25 mouse cellular contexts compared by ENCODE assay signal in the genomic region with DNA sequence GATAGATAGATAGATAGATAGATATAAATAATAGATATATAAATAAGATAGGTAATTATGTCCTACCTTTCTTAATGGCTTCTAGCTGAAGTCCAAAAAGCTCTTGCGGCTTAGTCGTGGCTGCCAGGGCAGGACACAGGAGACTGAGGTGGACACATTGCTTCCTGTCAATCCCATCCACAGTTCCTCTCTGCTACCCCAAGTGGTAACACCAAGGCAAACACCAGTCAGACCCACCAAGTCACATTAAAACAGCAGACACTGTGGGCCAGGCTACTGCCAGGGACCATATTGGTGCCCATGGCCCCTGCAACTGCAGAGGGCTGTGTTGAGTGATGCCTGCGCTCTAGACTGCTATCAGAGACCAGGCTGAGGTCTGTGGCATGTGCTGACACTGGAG.
DNase-seq lines count a peak whose midpoint lies in the region; ATAC-seq and TF ChIP-seq lines count a peak whose summit lies in the region.
"Had no signal": no experiment of that assay in that cellular context is flagged by ENCODE, and none has a peak within 500 bp of the region (broad histone marks: within the 10 kb centered on the region; RNA-seq: fewer than 3 reads in every experiment).

No protein-coding gene starts in this region.

- no peak for TF ChIP-seq EP300 in liver, postnatal 0 days (IDR thresholded peaks at IDR 0.05; ENCODE audit: low read depth)

- ATAC-seq in forebrain, embryonic 15.5 days (replicated peaks) = no peak
- ATAC-seq in forebrain, embryonic 13.5 days = no peak
- ATAC-seq in midbrain, embryonic 11.5 days (ENCODE audit: low FRiP score) = no peak
- no peak for ATAC-seq in liver, postnatal 0 days
- ATAC-seq: intestine, embryonic 16.5 days had no signal

- no peaks in the 10 kb centered on the region for H3K36me3 ChIP-seq in forebrain, embryonic 15.5 days
- H3K36me3 ChIP-seq in forebrain, embryonic 13.5 days (ENCODE audit: poor library complexity, severe bottlenecking) = no peaks in the 10 kb centered on the region
- H3K36me3 ChIP-seq in midbrain, embryonic 11.5 days (ENCODE audit: control insufficient read depth, insufficient read depth, low read length) = no peaks in the 10 kb centered on the region
- no peaks in the 10 kb centered on the region for H3K36me3 ChIP-seq in midbrain, embryonic 10.5 days
- H3K36me3 ChIP-seq in liver, postnatal 0 days (replicated peaks; ENCODE audit: insufficient read depth, low read length) = no peaks in the 10 kb centered on the region
- no peaks in the 10 kb centered on the region for H3K36me3 ChIP-seq in myocyte (ENCODE audit: control insufficient read depth, insufficient read depth)
- H3K36me3 ChIP-seq: embryonic facial prominence, embryonic 10.5 days; forebrain, embryonic 12.5 days; G1E; heart, embryonic 15.5 days; hindbrain, embryonic 12.5 days; lung, embryonic 15.5 days had no signal

- H3K4me1 ChIP-seq in forebrain, embryonic 15.5 days = peaks cover 44% of the 10 kb centered on the region
- H3K4me1 ChIP-seq in forebrain, embryonic 13.5 days = peaks cover 25% of the 10 kb centered on the region
- H3K4me1 ChIP-seq in midbrain, embryonic 11.5 days (ENCODE audit: control insufficient read depth, insufficient read depth, low read length) = no peaks in the 10 kb centered on the region
- peaks cover 10% of the 10 kb centered on the region for H3K4me1 ChIP-seq in midbrain, embryonic 10.5 days
- H3K4me1 ChIP-seq in liver, postnatal 0 days (ENCODE audit: insufficient read depth) = no peaks in the 10 kb centered on the region
- H3K4me1 ChIP-seq: embryonic facial prominence, embryonic 15.5 days; lung, embryonic 15.5 days had no signal

- TF ChIP-seq CTCF in liver, postnatal 0 days (IDR thresholded peaks at IDR 0.05; ENCODE audit: low read depth) = 0 out of 2 replicates have a peak, but pooled peaks have one; percentile 18

- peak; percentile 56 for DNase-seq in midbrain, embryonic 11.5 days (ENCODE audit: low spot score, missing footprints)
- DNase-seq in midbrain, embryonic 10.5 days (ENCODE audit: low spot score) = no peak
- DNase-seq in liver, postnatal 0 days = no peak
- no peak for DNase-seq in cerebellum, adult 8-10 months
- no peak for DNase-seq in gastrocnemius, adult 8-10 months (ENCODE audit: low spot score in 2 of 2)
- DNase-seq: adrenal gland, adult 8-10 months; cerebellum, adult 11 months; cerebellum, postnatal 14 days; gastrocnemius, postnatal 36 days; kidney, adult 8-10 months; kidney, postnatal 4 days; thymus, adult 2 months; thymus, postnatal 36 days had no signal

- H3K4me2 ChIP-seq in forebrain, embryonic 15.5 days (replicated peaks) = no peak overlapping the region
- no peak overlapping the region for H3K4me2 ChIP-seq in forebrain, embryonic 13.5 days
- no peak overlapping the region for H3K4me2 ChIP-seq in midbrain, embryonic 11.5 days
- peak overlapping the region; percentile 50 for H3K4me2 ChIP-seq in liver, postnatal 0 days (ENCODE audit: low read depth, low read length)
- no peak overlapping the region for H3K4me2 ChIP-seq in myocyte (ENCODE audit: low read depth)
- H3K4me2 ChIP-seq: embryonic facial prominence, embryonic 15.5 days; forebrain, embryonic 12.5 days; heart, embryonic 15.5 days; hindbrain, embryonic 12.5 days; lung, embryonic 15.5 days had no signal

- H3K27ac ChIP-seq in forebrain, embryonic 15.5 days (replicated peaks) = 0 out of 2 replicates have a peak overlapping the region, but pooled peaks have one; percentile 33
- no peak overlapping the region for H3K27ac ChIP-seq in forebrain, embryonic 13.5 days
- H3K27ac ChIP-seq in midbrain, embryonic 11.5 days (ENCODE audit: low read depth, low read length) = no peak overlapping the region
- H3K27ac ChIP-seq in midbrain, embryonic 10.5 days (replicated peaks) = no peak overlapping the region
- peak overlapping the region; percentile 18; the same call in 1 of the 2 replicates for H3K27ac ChIP-seq in liver, postnatal 0 days (ENCODE audit: low read depth)
- H3K27ac ChIP-seq: embryonic facial prominence, embryonic 10.5 days; embryonic facial prominence, embryonic 15.5 days; forebrain, embryonic 12.5 days; heart, embryonic 15.5 days; hindbrain, embryonic 12.5 days; kidney, postnatal 0 days; lung, embryonic 15.5 days had no signal

- no peaks in the 10 kb centered on the region for H3K9me3 ChIP-seq in forebrain, embryonic 15.5 days
- no peaks in the 10 kb centered on the region for H3K9me3 ChIP-seq in forebrain, embryonic 13.5 days (replicated peaks)
- H3K9me3 ChIP-seq in midbrain, embryonic 11.5 days (ENCODE audit: control insufficient read depth, low read length) = no peaks in the 10 kb centered on the region
- no peaks in the 10 kb centered on the region for H3K9me3 ChIP-seq in midbrain, embryonic 10.5 days (replicated peaks)
- no peaks in the 10 kb centered on the region for H3K9me3 ChIP-seq in liver, postnatal 0 days (ENCODE audit: low read length)
- H3K9me3 ChIP-seq: embryonic facial prominence, embryonic 10.5 days; embryonic facial prominence, embryonic 15.5 days; forebrain, embryonic 12.5 days; G1E; heart, embryonic 15.5 days; hindbrain, embryonic 12.5 days; lung, embryonic 15.5 days had no signal

- H3K79me2 ChIP-seq in myocyte (ENCODE audit: control insufficient read depth, insufficient read depth) = no peaks in the 10 kb centered on the region

- no peaks in the 10 kb centered on the region for H3K27me3 ChIP-seq in forebrain, embryonic 15.5 days
- H3K27me3 ChIP-seq in forebrain, embryonic 13.5 days = no peaks in the 10 kb centered on the region
- no peaks in the 10 kb centered on the region for H3K27me3 ChIP-seq in midbrain, embryonic 11.5 days (ENCODE audit: control insufficient read depth, insufficient read depth, low read length)
- no peaks in the 10 kb centered on the region for H3K27me3 ChIP-seq in midbrain, embryonic 10.5 days (ENCODE audit: low read depth, poor library complexity, severe bottlenecking)
- H3K27me3 ChIP-seq in liver, postnatal 0 days (ENCODE audit: insufficient read depth, low read length) = no peaks in the 10 kb centered on the region
- H3K27me3 ChIP-seq in myocyte (ENCODE audit: control insufficient read depth, insufficient read depth, insufficient read length) = no peaks in the 10 kb centered on the region
- H3K27me3 ChIP-seq: embryonic facial prominence, embryonic 15.5 days; forebrain, embryonic 12.5 days; heart, embryonic 15.5 days; hindbrain, embryonic 12.5 days; lung, embryonic 15.5 days had no signal

- H3ac ChIP-seq in myocyte (ENCODE audit: control insufficient read depth, insufficient read length) = no peak overlapping the region

- H3K9ac ChIP-seq in forebrain, embryonic 15.5 days (replicated peaks) = no peak overlapping the region
- no peak overlapping the region for H3K9ac ChIP-seq in forebrain, embryonic 13.5 days
- no peak overlapping the region for H3K9ac ChIP-seq in midbrain, embryonic 11.5 days (ENCODE audit: low read length)
- no peak overlapping the region for H3K9ac ChIP-seq in liver, postnatal 0 days (replicated peaks)
- H3K9ac ChIP-seq: embryonic facial prominence, embryonic 15.5 days; forebrain, embryonic 12.5 days; heart, embryonic 15.5 days; hindbrain, embryonic 12.5 days; lung, embryonic 15.5 days had no signal

- no peak for TF ChIP-seq POLR2A in myocyte (IDR thresholded peaks at IDR 0.05; ENCODE audit: insufficient read length, low read depth)

- no peak overlapping the region for H3K4me3 ChIP-seq in forebrain, embryonic 15.5 days
- no peak overlapping the region for H3K4me3 ChIP-seq in forebrain, embryonic 13.5 days
- H3K4me3 ChIP-seq in midbrain, embryonic 11.5 days (ENCODE audit: low read depth, low read length) = no peak overlapping the region
- H3K4me3 ChIP-seq in midbrain, embryonic 10.5 days = no peak overlapping the region
- H3K4me3 ChIP-seq in liver, postnatal 0 days (ENCODE audit: low read depth, low read length) = no peak overlapping the region
- no peak overlapping the region for H3K4me3 ChIP-seq in myocyte
- H3K4me3 ChIP-seq: embryonic facial prominence, embryonic 10.5 days; embryonic facial prominence, embryonic 15.5 days; forebrain, embryonic 12.5 days; heart, embryonic 15.5 days; hindbrain, embryonic 12.5 days; lung, embryonic 15.5 days had no signal

- WGBS in forebrain, embryonic 15.5 days = 91% methylated on average over 3 of the region's 3 CpGs
- 94% methylated on average over 3 of the region's 3 CpGs for WGBS in forebrain, embryonic 13.5 days
- WGBS in midbrain, embryonic 11.5 days = 96% methylated on average over 3 of the region's 3 CpGs
- WGBS in midbrain, embryonic 10.5 days = 94% methylated on average over 3 of the region's 3 CpGs
- WGBS in liver, postnatal 0 days (ENCODE audit: insufficient replicate concordance) = 53% methylated on average over 3 of the region's 3 CpGs

TF ChIP-seq in myocyte, 11 proteins besides CTCF, POLR2A, EP300 and RAD21:
- peak; percentile 12 for TF ChIP-seq POLR2AphosphoS2 (IDR thresholded peaks at IDR 0.05; ENCODE audit: insufficient read length, low read depth)
- TF ChIP-seq MYOD1 (IDR thresholded peaks at IDR 0.05; ENCODE audit: control insufficient read depth in 1 of 3, insufficient read length in 2 of 3, low read depth in 2 of 3) = no peak

Comparison
In these comparisons a context has a peak if more than half of its experiments do, and no peak if none do; other contexts are left out.
1. H3K27ac ChIP-seq: peak in forebrain, embryonic 15.5 days (single experiment) and liver, postnatal 0 days (single experiment); none in forebrain, embryonic 13.5 days (single experiment), midbrain, embryonic 11.5 days (single experiment) and midbrain, embryonic 10.5 days (single experiment).